Mouse (Mus musculus): Measurements from ENCODE around the gene Kmt2e. TPM values are rescaled to one million over a fixed set of nuclear protein-coding genes. Genes with fewer than 3 reads are reported as not detected.

The Kmt2e gene
- total and polyA plus RNA-seq, 2 experiments from 2014 or later, result 61.7 to 149 TPM

DNA sequence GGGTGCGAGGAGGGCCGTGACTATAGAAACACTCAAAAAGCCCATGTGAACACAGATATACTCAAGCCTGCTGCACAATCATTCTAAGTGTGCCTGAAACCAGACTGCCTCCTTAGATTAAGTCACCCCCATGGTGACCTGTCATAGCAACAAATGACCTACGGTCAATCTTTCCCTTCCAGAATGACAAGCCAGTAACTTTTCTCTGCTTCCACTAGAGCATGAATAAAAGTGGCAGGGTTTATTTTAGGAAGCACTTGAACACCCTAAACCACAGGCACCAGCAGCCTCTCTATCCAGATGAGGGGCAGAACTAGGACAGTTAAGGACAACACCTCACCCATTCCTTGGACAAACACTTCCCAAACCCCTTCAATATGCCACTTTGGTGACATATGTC lies 85.4 kb downstream of the Kmt2e start:
- Histone ChIP-seq H3K4me2 (ENCODE audit: low read depth) (no peak overlapping the region), H3K4me3 (ENCODE audit: low read depth, low read length) (no peak overlapping the region), H3K27ac (ENCODE audit: low read depth, low read length) (no peak overlapping the region), H3K9ac (no peak overlapping the region), H3K36me3 (ENCODE audit: insufficient read depth) (peaks cover 32% of the 10 kb centered on the region), H3K4me1 (ENCODE audit: insufficient read depth) (0 out of 2 replicates have a peak, but pooled peaks cover 3% of the 10 kb centered on the region), H3K27me3 (ENCODE audit: insufficient read depth, low read length) (no peaks in the 10 kb centered on the region), H3K9me3 (ENCODE audit: low read length) (no peaks in the 10 kb centered on the region)
- ATAC-seq (no peak), DNase-seq (no peak)
- TF ChIP-seq CTCF (IDR thresholded peaks at IDR 0.05; ENCODE audit: low read depth), result no peak
- 94% methylated on average over 3 of the region's 3 CpGs for WGBS

- no peaks in the 10 kb centered on the region for H3K9me3 ChIP-seq (ENCODE audit: low read length)
- H3K9ac ChIP-seq, result no peak overlapping the region
Measured at GRCm38 (mm10) chr5:23521645-23522044, 87.4 kb downstream of the Kmt2e start.

DNA sequence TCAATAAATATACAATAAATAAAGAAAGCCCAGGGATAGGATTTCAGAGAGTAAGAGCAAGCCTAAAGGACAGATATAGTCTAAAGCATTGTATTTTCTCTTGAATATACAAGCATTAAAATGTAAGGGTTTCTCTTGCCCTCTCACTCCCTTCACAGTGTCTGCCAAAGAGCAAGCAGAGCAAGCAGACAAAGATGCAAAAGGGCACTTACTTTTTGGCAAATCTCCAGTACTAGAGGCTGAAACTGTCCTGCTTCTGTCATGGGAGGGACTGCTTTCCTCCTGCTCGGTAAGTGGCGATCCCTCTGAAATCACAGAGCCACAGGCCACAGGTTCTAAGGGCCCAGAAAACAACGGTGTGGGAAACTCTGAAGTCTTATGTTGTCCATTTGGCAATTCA lies 89.7 kb downstream of the Kmt2e start:
- ATAC-seq (no peak), DNase-seq (no peak)
- no peak for TF ChIP-seq CTCF (IDR thresholded peaks at IDR 0.05; ENCODE audit: low read depth)
- Histone ChIP-seq H3K27me3 (ENCODE audit: insufficient read depth, low read length) (no peaks in the 10 kb centered on the region), H3K4me3 (ENCODE audit: low read depth, low read length) (no peak overlapping the region), H3K27ac (ENCODE audit: low read depth, low read length) (no peak overlapping the region), H3K36me3 (ENCODE audit: insufficient read depth) (peaks cover 27% of the 10 kb centered on the region), H3K9ac (no peak overlapping the region), H3K4me1 (ENCODE audit: insufficient read depth) (0 out of 2 replicates have a peak, but pooled peaks cover 2% of the 10 kb centered on the region), H3K9me3 (ENCODE audit: low read length) (no peaks in the 10 kb centered on the region), H3K4me2 (ENCODE audit: low read depth) (no peak overlapping the region)
- WGBS, result 77% methylated on average over 3 of the region's 3 CpGs

More at GRCm38 (mm10) chr5:23521645-23522044, 87.4 kb downstream of the Kmt2e start:
- no peak for TF ChIP-seq CTCF (IDR thresholded peaks at IDR 0.05; ENCODE audit: low read depth)
- DNase-seq (no peak), ATAC-seq (no peak)
- Histone ChIP-seq H3K4me1 (ENCODE audit: insufficient read depth) (0 out of 2 replicates have a peak, but pooled peaks cover 3% of the 10 kb centered on the region), H3K4me2 (ENCODE audit: low read depth) (no peak overlapping the region), H3K36me3 (ENCODE audit: insufficient read depth) (peaks cover 31% of the 10 kb centered on the region), H3K27me3 (ENCODE audit: insufficient read depth, low read length) (no peaks in the 10 kb centered on the region), H3K4me3 (ENCODE audit: low read depth, low read length) (no peak overlapping the region), H3K27ac (ENCODE audit: low read depth, low read length) (no peak overlapping the region)
- 100% methylated on average over 1 of the region's 1 CpGs for WGBS

GRCm38 (mm10) chr5:23524621-23525020 lies 90.4 kb downstream of the Kmt2e start:
- H3K4me2 ChIP-seq (ENCODE audit: low read depth), result no peak overlapping the region
- H3K4me1 ChIP-seq (ENCODE audit: insufficient read depth), result no peaks in the 10 kb centered on the region
- TF ChIP-seq CTCF (IDR thresholded peaks at IDR 0.05; ENCODE audit: low read depth), result no peak
- peaks cover 27% of the 10 kb centered on the region for H3K36me3 ChIP-seq (ENCODE audit: insufficient read depth)
- H3K4me3 ChIP-seq (ENCODE audit: low read depth, low read length), result no peak overlapping the region
- ATAC-seq (no peak), DNase-seq (no peak)
- no peaks in the 10 kb centered on the region for H3K27me3 ChIP-seq (ENCODE audit: insufficient read depth, low read length)
- no peak overlapping the region for H3K9ac ChIP-seq
- H3K27ac ChIP-seq (ENCODE audit: low read depth, low read length), result no peak overlapping the region
- 55% methylated on average over 3 of the region's 3 CpGs for WGBS
- no peaks in the 10 kb centered on the region for H3K9me3 ChIP-seq (ENCODE audit: low read length)

DNA sequence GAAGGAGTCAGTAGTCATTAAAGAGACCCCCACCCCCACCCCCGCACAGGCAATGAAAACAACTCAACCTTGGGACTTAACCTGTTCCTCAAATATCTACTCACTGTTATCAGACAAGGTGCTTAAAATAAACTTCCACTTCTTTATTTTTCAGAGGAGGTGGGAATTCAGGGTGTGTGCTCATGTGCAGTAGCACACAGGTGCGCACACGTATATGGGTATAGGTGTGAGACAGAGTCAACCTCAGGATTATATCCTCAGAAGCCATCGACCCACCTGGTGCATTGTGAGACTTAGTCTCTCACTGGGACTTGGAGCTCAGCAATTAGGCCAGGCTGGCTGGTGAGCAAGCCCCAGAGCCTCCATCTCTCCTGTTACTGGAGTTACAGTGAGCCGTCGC lies 96.9 kb downstream of the Kmt2e start:
- DNase-seq, result no peak

GRCm38 (mm10) chr5:23531541-23532096 lies 97.4 kb downstream of the Kmt2e start:
- TF ChIP-seq CTCF (IDR thresholded peaks at IDR 0.05; ENCODE audit: low read depth), result no peak
- H3K4me3 ChIP-seq (ENCODE audit: low read depth, low read length), result no peak overlapping the region
- WGBS, result 79% methylated on average over 7 of the region's 7 CpGs

More for the DNA sequence above, 96.9 kb downstream of the Kmt2e start:
- Histone ChIP-seq H3K4me3 (ENCODE audit: low read depth, low read length) (no peak overlapping the region), H3K36me3 (ENCODE audit: insufficient read depth) (peaks cover 5% of the 10 kb centered on the region), H3K27me3 (ENCODE audit: insufficient read depth, low read length) (no peaks in the 10 kb centered on the region), H3K9ac (no peak overlapping the region), H3K27ac (ENCODE audit: low read depth, low read length) (no peak overlapping the region), H3K4me2 (ENCODE audit: low read depth) (no peak overlapping the region), H3K4me1 (ENCODE audit: insufficient read depth) (no peaks in the 10 kb centered on the region), H3K9me3 (ENCODE audit: low read length) (no peaks in the 10 kb centered on the region)
- no peak for TF ChIP-seq CTCF (IDR thresholded peaks at IDR 0.05; ENCODE audit: low read depth)
- ATAC-seq, result no peak
- WGBS, result 93% methylated on average over 6 of the region's 6 CpGs

GRCm38 (mm10) chr5:23535692-23536091 lies 101.5 kb downstream of the Kmt2e start:
- peaks cover 23% of the 10 kb centered on the region for H3K36me3 ChIP-seq (ENCODE audit: insufficient read depth)
- H3K4me3 ChIP-seq (ENCODE audit: low read depth, low read length), result no peak overlapping the region
- H3K9ac ChIP-seq, result no peak overlapping the region
- H3K27ac ChIP-seq (ENCODE audit: low read depth, low read length), result peak overlapping the region; percentile 76
- H3K4me1 ChIP-seq (ENCODE audit: insufficient read depth), result no peaks in the 10 kb centered on the region
- peak; percentile 21 for DNase-seq
- H3K27me3 ChIP-seq (ENCODE audit: insufficient read depth, low read length), result no peaks in the 10 kb centered on the region
- ATAC-seq, result peak; percentile 72
- no peak overlapping the region for H3K4me2 ChIP-seq (ENCODE audit: low read depth)
- no peaks in the 10 kb centered on the region for H3K9me3 ChIP-seq (ENCODE audit: low read length)
- no peak for TF ChIP-seq CTCF (IDR thresholded peaks at IDR 0.05; ENCODE audit: low read depth)
- WGBS, result 64% methylated on average over 7 of the region's 7 CpGs

More at GRCm38 (mm10) chr5:23531541-23532096, 97.4 kb downstream of the Kmt2e start:
- peaks cover 5% of the 10 kb centered on the region for H3K36me3 ChIP-seq (ENCODE audit: insufficient read depth)
- H3K27me3 ChIP-seq (ENCODE audit: insufficient read depth, low read length), result no peaks in the 10 kb centered on the region
- no peak for DNase-seq
- ATAC-seq, result no peak
- H3K9me3 ChIP-seq (ENCODE audit: low read length), result no peaks in the 10 kb centered on the region
- no peaks in the 10 kb centered on the region for H3K4me1 ChIP-seq (ENCODE audit: insufficient read depth)
- H3K4me2 ChIP-seq (ENCODE audit: low read depth), result no peak overlapping the region
- H3K27ac ChIP-seq (ENCODE audit: low read depth, low read length), result no peak overlapping the region
- H3K9ac ChIP-seq, result no peak overlapping the region
